Mouse (Mus musculus) CH12.LX (cell line): Measurements from ENCODE around the gene Qars. TPM values are rescaled to one million over a fixed set of nuclear protein-coding genes. Genes with fewer than 3 reads are reported as not detected.

Experiments
- DNase-seq: peaks from one replicate; pipeline ENCODE4 v3.0.0-alpha.2; 2013; ENCODE audit errors: extremely low read depth
- H3K27ac ChIP-seq: 2 replicates; pipeline ENCODE4 v1.5.1; 2012; ENCODE audit warnings: low read depth, mild to moderate bottlenecking, control low read depth, moderate library complexity; ENCODE audit not compliant: insufficient read depth
- H3K27me3 ChIP-seq: replicated peaks from 2 replicates; pipeline ENCODE3; 2012; ENCODE audit warnings: inconsistent platforms
- H3K36me3 ChIP-seq, 2 experiments: replicated peaks in 1 of 2; 2 replicates each; pipeline versions ENCODE3 to v1.6.1; 2012; ENCODE audit warnings: inconsistent platforms in 1 of 2, low read length in 1 of 2, mild to moderate bottlenecking in 1 of 2, mixed read lengths in 1 of 2, moderate library complexity in 1 of 2; ENCODE audit not compliant: control insufficient read depth in 1 of 2, insufficient read depth in 1 of 2
- H3K4me1 ChIP-seq, 2 experiments: 2 replicates each; pipeline ENCODE4 v1.6.1; 2012; ENCODE audit warnings: inconsistent platforms in 1 of 2, moderate library complexity in 1 of 2; ENCODE audit not compliant: insufficient read depth in 2 of 2, control insufficient read depth in 1 of 2
- H3K4me2 ChIP-seq: 2 replicates; pipeline ENCODE4 v1.6.1; 2012; ENCODE audit warnings: low read depth, mild to moderate bottlenecking, control low read depth; ENCODE audit not compliant: poor library complexity, insufficient read depth, severe bottlenecking
- H3K4me3 ChIP-seq, 3 experiments: fragments of 150-350 bp in 1 of 3; sonication (generic) in 1 of 3; replicated peaks in 1 of 3; 2 replicates each; pipeline versions ENCODE3 to v1.5.1; 2011 to 2012; ENCODE audit warnings: low read depth in 2 of 3, low read length in 2 of 3, mild to moderate bottlenecking in 2 of 3, moderate library complexity in 2 of 3, control low read depth in 1 of 3, improper control_type of control experiment in 1 of 3, inconsistent platforms in 1 of 3, mixed read lengths in 1 of 3; ENCODE audit not compliant: poor library complexity in 1 of 3
- H3K79me2 ChIP-seq: replicated peaks from 2 replicates; pipeline ENCODE4 v1.6.1; 2012; ENCODE audit warnings: mild to moderate bottlenecking, moderate library complexity; ENCODE audit not compliant: control insufficient read depth, poor library complexity, insufficient read depth, severe bottlenecking; ENCODE audit errors: extremely low read depth
- H3K9ac ChIP-seq: 2 replicates; pipeline ENCODE4 v1.6.1; 2012; ENCODE audit warnings: low read depth, mild to moderate bottlenecking, control low read depth, moderate library complexity; ENCODE audit not compliant: insufficient read depth
- H3K9me3 ChIP-seq: replicated peaks from 2 replicates; pipeline ENCODE3; 2012; ENCODE audit warnings: low read length, inconsistent platforms, mixed read lengths
- BHLHE40 ChIP-seq: IDR thresholded peaks from 2 replicates; pipeline ENCODE4 v1.6.1; 2011; ENCODE audit warnings: mild to moderate bottlenecking, low read depth, low read length, improper control_type of control experiment
- CHD2 ChIP-seq: IDR thresholded peaks from 2 replicates; pipeline ENCODE4 v1.6.1; 2011; ENCODE audit warnings: low read length, improper control_type of control experiment
- E2F4 ChIP-seq: IDR thresholded peaks from 2 replicates; pipeline ENCODE4 v1.6.1; 2011; ENCODE audit warnings: low read depth, low read length, improper control_type of control experiment; ENCODE audit not compliant: insufficient replicate concordance
- ELF1 ChIP-seq: IDR thresholded peaks from 2 replicates; pipeline ENCODE4 v1.6.1; 2014; ENCODE audit warnings: low read depth, mild to moderate bottlenecking, inconsistent platforms, low read length, improper control_type of control experiment
- GABPA ChIP-seq: IDR thresholded peaks from 2 replicates; pipeline ENCODE4 v1.6.1; 2012; ENCODE audit warnings: low read depth, low read length, improper control_type of control experiment, inconsistent platforms; ENCODE audit not compliant: insufficient replicate concordance
- HCFC1 ChIP-seq: IDR thresholded peaks from 2 replicates; pipeline ENCODE4 v1.6.1; 2012; ENCODE audit warnings: low read depth, mild to moderate bottlenecking, inconsistent platforms, low read length, improper control_type of control experiment
- JUN ChIP-seq: IDR thresholded peaks from 2 replicates; pipeline ENCODE4 v1.6.1; 2011; ENCODE audit warnings: low read depth, mild to moderate bottlenecking, low read length, improper control_type of control experiment, moderate library complexity; ENCODE audit not compliant: insufficient read depth
- MAX ChIP-seq: IDR thresholded peaks from 2 replicates; pipeline ENCODE4 v1.6.1; 2011; ENCODE audit warnings: low read length, improper control_type of control experiment
- MAZ ChIP-seq: IDR thresholded peaks from 2 replicates; pipeline ENCODE4 v1.6.1; 2012; ENCODE audit warnings: low read depth, mild to moderate bottlenecking, inconsistent platforms, low read length, improper control_type of control experiment, moderate library complexity
- MEF2A ChIP-seq: IDR thresholded peaks from 2 replicates; pipeline ENCODE4 v1.6.1; 2014; ENCODE audit warnings: low read depth, mild to moderate bottlenecking, inconsistent platforms, low read length, improper control_type of control experiment, borderline replicate concordance
- MXI1 ChIP-seq: IDR thresholded peaks from 2 replicates; pipeline ENCODE4 v1.6.1; 2011; ENCODE audit warnings: mild to moderate bottlenecking, low read depth, low read length, improper control_type of control experiment
- MYC ChIP-seq: IDR thresholded peaks from 2 replicates; pipeline ENCODE4 v1.6.1; 2011; ENCODE audit warnings: low read depth, mild to moderate bottlenecking, improper control_type of control experiment, low read length
- NELFE ChIP-seq: IDR thresholded peaks from 2 replicates; pipeline ENCODE4 v1.6.1; 2011; ENCODE audit warnings: low read depth, low read length, improper control_type of control experiment
- NRF1 ChIP-seq: IDR thresholded peaks from 2 replicates; pipeline ENCODE4 v1.6.1; 2014; ENCODE audit warnings: low read depth, mild to moderate bottlenecking, inconsistent platforms, low read length, improper control_type of control experiment, moderate library complexity
- POLR2A ChIP-seq: IDR thresholded peaks from 2 replicates; pipeline ENCODE4 v1.6.1; 2011; ENCODE audit warnings: low read depth, mild to moderate bottlenecking, improper control_type of control experiment, low read length
- POLR2AphosphoS2 ChIP-seq: IDR thresholded peaks from 2 replicates; pipeline ENCODE4 v1.6.1; 2011; ENCODE audit warnings: low read depth, low read length, improper control_type of control experiment
- RAD21 ChIP-seq: IDR thresholded peaks from 2 replicates; pipeline ENCODE4 v1.6.1; 2011; ENCODE audit warnings: low read depth, mild to moderate bottlenecking, low read length, improper control_type of control experiment, moderate library complexity
- TBP ChIP-seq: conservative IDR thresholded peaks from 2 replicates; pipeline ENCODE4 v1.6.1; 2011; ENCODE audit warnings: low read depth, low read length, improper control_type of control experiment
- TCF12 ChIP-seq: IDR thresholded peaks from 2 replicates; pipeline ENCODE4 v1.6.1; 2014; ENCODE audit warnings: low read depth, mild to moderate bottlenecking, inconsistent platforms, low read length, improper control_type of control experiment
- ZC3H11A ChIP-seq: IDR thresholded peaks from 2 replicates; pipeline ENCODE4 v1.6.1; 2012; ENCODE audit warnings: low read depth, mild to moderate bottlenecking, inconsistent platforms, low read length, improper control_type of control experiment
- ZNF384 ChIP-seq: IDR thresholded peaks from 2 replicates; pipeline ENCODE4 v1.6.1; 2012; ENCODE audit warnings: low read depth, low read length, improper control_type of control experiment, inconsistent platforms
- dilution Hi-C: fragments of 300-500 bp; cut with MboI; formaldehyde crosslinking; loops from 2 replicates; pipeline ENCODE4 v1.14.3; 2020; ENCODE audit warnings: low sequenced_read_pairs; ENCODE audit not compliant: extremely low pct_unique_long_range_greater_than_20kb, extremely low pct_ligation_motif_present
- in situ Hi-C: fragments of 300-500 bp; cut with MboI; formaldehyde crosslinking; loops from 3 replicates; pipeline ENCODE4 v1.14.3; 2019; ENCODE audit warnings: low sequenced_read_pairs, low pct_ligation_motif_present, low pct_unique_long_range_greater_than_20kb, mixed read lengths
- polyA plus RNA-seq: library from polyadenylated mRNA; unstranded; fragments of >175 nt; gene quantifications from 2 replicates; pipeline ENCODE4 v1.2.1, GENCODE M21; 2012; ENCODE audit warnings: low read depth; ENCODE audit not compliant: insufficient read length
- total RNA-seq, 2 experiments: library from RNA; depleted of rRNA; stranded (reverse); fragments of 300-350 nt in 1 of 2; fragments of >200 nt in 1 of 2; gene quantifications; 2 replicates each; pipeline ENCODE4 v1.2.3; 2012 to 2014

Gene Qars
- total and polyA plus RNA-seq, 3 experiments: 229 to 322 (median 293) TPM

- no peak overlapping the region for H3K9ac ChIP-seq
- TF ChIP-seq GABPA (no peak), MYC (no peak), MAX (no peak), ZNF384 (no peak), MXI1 (no peak), CHD2 (no peak), ZC3H11A (no peak), E2F4 (no peak), BHLHE40 (no peak), MEF2A (no peak), MAZ (no peak), NELFE (no peak), TBP (no peak), JUN (no peak), TCF12 (no peak), NRF1 (no peak), HCFC1 (no peak), POLR2AphosphoS2 (no peak), RAD21 (no peak)
- TF ChIP-seq, all 38 proteins: peak for 0
- H3K79me2 ChIP-seq: peaks cover 24% of the 10 kb centered on the region
- H3K4me1 ChIP-seq: peaks cover 11 to 31% of the 10 kb centered on the region in 2 experiments
- peaks cover 17 to 24% of the 10 kb centered on the region in 2 experiments for H3K36me3 ChIP-seq
- H3K9me3 ChIP-seq: no peaks in the 10 kb centered on the region
- H3K27me3 ChIP-seq: peaks cover 6% of the 10 kb centered on the region
- no peak overlapping the region for H3K27ac ChIP-seq
- in situ Hi-C loops (no loop called here), dilution Hi-C loops (no loop called here)
- H3K4me2 ChIP-seq: no peak overlapping the region
- no peak overlapping the region for H3K4me3 ChIP-seq
- DNase-seq: no peak
Measured at GRCm38 (mm10) chr9:108489215-108489614, 18.3 kb upstream of the Qars start.

DNA sequence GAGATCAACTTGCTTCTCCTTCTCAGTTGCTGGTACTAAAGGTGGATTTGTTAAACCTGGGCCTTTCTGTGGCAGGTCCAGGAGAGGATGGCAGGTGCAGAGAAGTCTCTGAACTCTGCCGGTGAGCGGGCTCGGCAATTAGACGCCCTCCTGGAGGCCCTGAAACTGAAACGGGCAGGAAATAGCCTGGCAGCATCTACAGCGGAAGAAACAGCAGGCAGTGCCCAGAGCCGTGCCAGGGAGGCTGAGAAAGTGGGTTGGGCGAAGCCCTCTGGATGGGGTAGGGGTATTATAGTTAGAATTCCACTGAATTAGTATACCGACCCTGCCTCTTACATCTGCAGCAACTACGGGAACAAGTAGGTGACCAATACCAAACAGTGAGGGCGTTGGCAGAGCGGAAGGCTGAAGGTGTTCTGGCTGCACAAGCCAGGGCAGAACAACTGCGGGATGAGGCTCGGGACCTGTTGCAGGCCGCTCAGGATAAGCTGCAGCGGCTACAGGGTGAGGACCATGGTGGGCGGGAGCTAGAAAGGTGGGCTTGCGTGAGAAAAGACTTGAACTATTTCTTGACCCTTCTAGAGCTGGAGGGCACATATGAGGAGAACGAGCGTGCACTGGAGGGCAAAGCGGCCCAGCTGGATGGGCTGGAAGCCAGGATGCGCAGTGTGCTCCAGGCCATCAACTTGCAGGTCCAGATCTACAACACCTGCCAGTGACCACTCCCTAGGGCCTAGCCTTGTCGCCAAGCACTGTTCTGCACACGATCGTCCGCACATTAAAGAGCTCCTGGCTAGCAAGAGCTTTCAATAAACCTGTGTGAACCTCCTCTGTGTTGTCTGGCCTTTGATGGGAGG lies 17.6 kb upstream of the Qars start:
- dilution Hi-C loops (no loop called here), in situ Hi-C loops (no loop called here)
- peak overlapping the region; percentile 65 for H3K27ac ChIP-seq

More for the DNA sequence above, 17.6 kb upstream of the Qars start:
- H3K4me3 ChIP-seq: peak overlapping the region; percentile 58 to 94 (median 93)
- H3K27me3 ChIP-seq: peaks cover 6% of the 10 kb centered on the region
- peaks cover 24 to 31% of the 10 kb centered on the region in 2 experiments for H3K36me3 ChIP-seq
- peaks cover 11 to 31% of the 10 kb centered on the region in 2 experiments for H3K4me1 ChIP-seq
- peaks cover 24% of the 10 kb centered on the region for H3K79me2 ChIP-seq
- peak overlapping the region; percentile 39 for H3K9ac ChIP-seq
- peak overlapping the region; percentile 29 for H3K4me2 ChIP-seq
- TF ChIP-seq ELF1: 0 out of 2 replicates have a peak, but pooled peaks have one; percentile 8
- no peak for TF ChIP-seq POLR2A
- TF ChIP-seq NELFE: 0 out of 2 replicates have a peak, but pooled peaks have one; percentile 6
- no peaks in the 10 kb centered on the region for H3K9me3 ChIP-seq
- no peak for DNase-seq
